In the genomic region with DNA sequence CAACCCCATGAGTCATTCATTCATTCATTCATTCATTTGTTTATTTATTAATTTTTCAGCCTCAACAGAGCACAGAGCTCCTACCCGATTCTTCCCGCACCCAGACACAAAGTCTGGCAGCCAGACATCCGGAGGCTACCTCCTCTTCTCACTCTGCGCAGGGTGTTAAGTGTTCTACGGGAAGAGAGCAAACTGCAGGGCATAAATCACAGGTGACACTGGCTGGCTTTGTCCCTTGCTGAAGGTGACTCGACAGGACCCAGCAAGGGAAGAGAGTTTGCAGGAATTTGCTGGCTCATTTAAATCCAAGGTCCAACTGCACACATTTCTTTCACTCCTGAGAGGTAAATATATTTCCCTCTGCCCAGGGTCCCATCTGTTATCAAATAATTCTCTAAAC, we compare ENCODE assay signal across 18 mouse cellular contexts. TPM values are rescaled to one million over a fixed set of nuclear protein-coding genes. Genes with fewer than 3 reads are reported as not detected.
A peak's percentile ranks its signal among the peaks of the same experiment; 100 is the strongest.
DNase-seq lines count a peak whose midpoint lies in the region; ATAC-seq lines count a peak whose summit lies in the region.
"Had no signal": no experiment of that assay in that cellular context is flagged by ENCODE, and none has a peak within 500 bp of the region (broad histone marks: within the 10 kb centered on the region; RNA-seq: fewer than 3 reads in every experiment).

No protein-coding gene starts in this region.

- no peaks in the 10 kb centered on the region for H3K9me3 ChIP-seq in kidney, embryonic 15.5 days (replicated peaks)
- H3K9me3 ChIP-seq in neural tube, embryonic 15.5 days (replicated peaks) = no peaks in the 10 kb centered on the region

- no peak overlapping the region for H3K4me3 ChIP-seq in kidney, embryonic 15.5 days (replicated peaks)
- H3K4me3 ChIP-seq in neural tube, embryonic 15.5 days (replicated peaks) = no peak overlapping the region
- H3K4me3 ChIP-seq: myocyte had no signal

- H3K36me3 ChIP-seq in kidney, embryonic 15.5 days = no peaks in the 10 kb centered on the region
- H3K36me3 ChIP-seq in neural tube, embryonic 15.5 days = no peaks in the 10 kb centered on the region

- H3K9ac ChIP-seq in kidney, embryonic 15.5 days = no peak overlapping the region
- H3K9ac ChIP-seq in neural tube, embryonic 15.5 days (replicated peaks) = no peak overlapping the region
- H3K9ac ChIP-seq: forebrain, postnatal 0 days; hindbrain, embryonic 14.5 days had no signal

- no peak overlapping the region for H3K4me2 ChIP-seq in kidney, embryonic 15.5 days
- no peak overlapping the region for H3K4me2 ChIP-seq in neural tube, embryonic 15.5 days
- H3K4me2 ChIP-seq: hindbrain, embryonic 14.5 days; midbrain, embryonic 11.5 days had no signal

- ATAC-seq in kidney, embryonic 15.5 days (replicated peaks; ENCODE audit: low FRiP score) = no peak
- ATAC-seq in neural tube, embryonic 15.5 days (ENCODE audit: low FRiP score) = peak; percentile 59; the same call in 1 of the 2 replicates
- ATAC-seq: forebrain, postnatal 0 days had no signal

- DNase-seq in embryo, embryonic 10 days (ENCODE audit: low spot score) = peak; percentile 35
- no peak for DNase-seq in embryo, embryonic 9.5 days (ENCODE audit: extremely low spot score)
- peak; percentile 51 for DNase-seq in kidney, adult 11 months
- DNase-seq in kidney, adult 18-20 months = no peak
- DNase-seq in testis, postnatal 14 days (ENCODE audit: low spot score) = no peak
- no peak for DNase-seq in adrenal gland, postnatal 4 days (ENCODE audit: low spot score in 2 of 2)
- DNase-seq: adrenal gland, adult 8-10 months; cerebellum, postnatal 36 days; forebrain, postnatal 0 days; lung, adult 2 months had no signal

- H3K27ac ChIP-seq in kidney, embryonic 15.5 days = 0 out of 2 replicates have a peak overlapping the region, but pooled peaks have one; percentile 13
- H3K27ac ChIP-seq in neural tube, embryonic 15.5 days (replicated peaks) = no peak overlapping the region
- H3K27ac ChIP-seq: hindbrain, embryonic 14.5 days had no signal

- H3K27me3 ChIP-seq in kidney, embryonic 15.5 days = no peaks in the 10 kb centered on the region
- H3K27me3 ChIP-seq in neural tube, embryonic 15.5 days (replicated peaks) = no peaks in the 10 kb centered on the region

- H3K4me1 ChIP-seq in kidney, embryonic 15.5 days = peaks cover 22% of the 10 kb centered on the region
- H3K4me1 ChIP-seq in neural tube, embryonic 15.5 days = peaks cover 22% of the 10 kb centered on the region

- 5% methylated on average over 6 of the region's 6 CpGs for WGBS in kidney, embryonic 15.5 days
- WGBS in neural tube, embryonic 15.5 days = 5% methylated on average over 6 of the region's 6 CpGs

RNA-seq across cellular contexts. Expression of gene Mtmr3, which starts 9.8 kb away (rescaled TPM):
- polyA plus RNA-seq in kidney, embryonic 15.5 days (2015; fragmentation: Nextera tagmentation; extraction: Ambion mirVana) = 24.4 and 25.6 TPM in 2 replicates
- 26.6 and 27.3 TPM in 2 replicates for polyA plus RNA-seq in neural tube, embryonic 15.5 days (2015; fragmentation: Nextera tagmentation; extraction: Ambion mirVana)
- total RNA-seq in adrenal gland, postnatal 4 days (2021) = 10 to 100 TPM; 81.9 to 85.2 TPM

RNA-seq across cellular contexts. Expression of gene Gm11032, which starts 15.4 kb away (rescaled TPM):
- not detected in 2 replicates for polyA plus RNA-seq in kidney, embryonic 15.5 days (2015; fragmentation: Nextera tagmentation; extraction: Ambion mirVana)
- polyA plus RNA-seq in neural tube, embryonic 15.5 days (2015; fragmentation: Nextera tagmentation; extraction: Ambion mirVana) = not detected in 2 replicates
- total RNA-seq in adrenal gland, postnatal 4 days (2021) = not detected
- total RNA-seq: adrenal gland, adult 8-10 months; forebrain, postnatal 0 days had no signal
- polyA plus RNA-seq: forebrain, postnatal 0 days; gonadal fat pad, adult 2 months; hindbrain, embryonic 14.5 days; limb, embryonic 14.5 days; lung, adult 2 months; midbrain, embryonic 11.5 days; myocyte; testis, adult 2 months had no signal

RNA-seq across cellular contexts. Expression of gene Ascc2, which starts 33.1 kb away (rescaled TPM):
- 34.5 and 36.5 TPM in 2 replicates for polyA plus RNA-seq in kidney, embryonic 15.5 days (2015; fragmentation: Nextera tagmentation; extraction: Ambion mirVana)
- 19.3 and 22.5 TPM in 2 replicates for polyA plus RNA-seq in neural tube, embryonic 15.5 days (2015; fragmentation: Nextera tagmentation; extraction: Ambion mirVana)
- total RNA-seq in adrenal gland, postnatal 4 days (2021) = 10 to 100 TPM; 37.9 to 40.1 TPM

Comparison
In these comparisons a context has a peak if more than half of its experiments do, and no peak if none do; other contexts are left out.
1. DNase-seq: peak in embryo, embryonic 10 days (single experiment) and kidney, adult 11 months (single experiment); none in embryo, embryonic 9.5 days (single experiment), kidney, adult 18-20 months (single experiment), testis, postnatal 14 days (single experiment) and adrenal gland, postnatal 4 days (0 of 2).